Mouse (Mus musculus) right cerebral cortex, adult 2 months (tissue): Measurements from ENCODE around the gene Mettl27.
"Not testable (repeated sequence)": the region's sequence is repeated elsewhere in the genome, so short reads cannot be mapped to it uniquely, and the experiment has no call there.

Source experiments
- DNase-seq, 2 experiments: peaks; one replicate each; pipeline ENCODE4 v3.0.0; 2021 to 2022; ENCODE audit warnings: low spot score in 2 of 2

Mettl27 gene

GRCm38 (mm10) chr5:134920106-134920687, 12.0 kb upstream of the Mettl27 start:
- no peak for DNase-seq

- no peak for DNase-seq
These were observed 11.1 kb upstream of the Mettl27 start for GRCm38 (mm10) chr5:134921106-134921505.

DNA sequence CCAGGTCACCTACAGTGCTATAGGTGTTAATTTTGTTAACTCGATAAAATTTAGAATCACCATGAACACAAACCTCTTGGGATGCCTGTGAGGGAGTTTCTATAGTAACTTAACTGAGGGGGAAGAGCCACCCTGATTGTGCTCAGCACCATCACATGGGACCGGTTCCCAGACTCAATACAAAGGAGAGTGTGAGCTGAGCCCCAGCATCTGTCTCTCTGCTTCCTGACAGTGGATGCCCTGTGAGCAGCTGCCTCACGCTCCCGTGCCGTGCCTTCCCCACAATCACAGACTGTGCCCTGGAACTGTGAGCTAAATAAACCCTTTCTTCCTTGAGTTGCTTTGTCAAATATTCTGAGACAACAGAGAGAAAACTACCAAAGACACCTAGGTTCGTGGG, 9.0 kb upstream of the Mettl27 start:
- DNase-seq: no peak

DNA sequence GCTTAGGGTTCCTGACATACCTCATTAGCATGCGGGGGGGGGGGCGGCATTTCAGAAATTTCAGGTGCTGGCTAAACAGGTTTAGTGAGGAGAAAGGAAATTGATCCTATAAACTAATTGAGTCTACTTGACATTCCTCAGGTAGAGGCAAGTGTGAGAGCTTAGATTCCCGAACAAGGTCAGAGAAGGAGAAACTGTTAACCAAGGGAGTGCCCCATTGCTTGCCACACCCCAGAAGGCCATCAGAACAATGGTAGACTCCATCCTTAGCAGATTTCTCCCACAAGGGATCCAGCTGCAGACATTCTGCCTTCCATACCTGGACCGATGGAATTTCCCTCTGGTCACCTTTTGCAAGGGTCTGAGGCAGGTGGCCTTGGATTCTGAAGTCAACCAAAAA, 5.4 kb upstream of the Mettl27 start:
- DNase-seq: no peak

GRCm38 (mm10) chr5:134929988-134930387, 2.2 kb upstream of the Mettl27 start:
- no peak for DNase-seq

GRCm38 (mm10) chr5:134932903-134933276, 722 bp downstream of the Mettl27 start:
- peak; percentile 27 to 56 for DNase-seq

- DNase-seq: no peak
These were observed 1.1 kb downstream of the Mettl27 start for GRCm38 (mm10) chr5:134933281-134933680.

DNA sequence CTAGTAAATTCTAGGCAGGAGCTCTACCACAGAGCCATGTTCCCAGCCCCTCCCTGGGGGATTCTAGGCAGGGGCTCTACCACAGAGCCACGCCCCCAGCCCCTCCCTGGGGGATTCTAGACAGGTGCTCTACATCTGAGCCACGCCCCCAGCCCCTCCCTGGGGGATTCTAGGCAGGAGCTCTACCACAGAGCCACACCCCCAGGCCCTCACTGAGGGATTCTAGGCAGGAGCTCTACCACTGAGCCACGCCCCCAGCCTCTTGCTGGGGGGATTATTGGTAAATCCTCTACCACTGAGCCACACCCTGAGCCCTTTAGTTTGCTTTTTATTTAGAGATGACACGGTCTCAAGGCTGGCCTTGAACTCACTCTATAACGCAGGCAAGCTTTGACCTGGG, 1.5 kb downstream of the Mettl27 start:
- not testable (repeated sequence) for DNase-seq

GRCm38 (mm10) chr5:134934666-134935065, 2.5 kb downstream of the Mettl27 start:
- no peak for DNase-seq

- no peak for DNase-seq
These were observed 3.9 kb downstream of the Mettl27 start for GRCm38 (mm10) chr5:134936051-134936450.

DNA sequence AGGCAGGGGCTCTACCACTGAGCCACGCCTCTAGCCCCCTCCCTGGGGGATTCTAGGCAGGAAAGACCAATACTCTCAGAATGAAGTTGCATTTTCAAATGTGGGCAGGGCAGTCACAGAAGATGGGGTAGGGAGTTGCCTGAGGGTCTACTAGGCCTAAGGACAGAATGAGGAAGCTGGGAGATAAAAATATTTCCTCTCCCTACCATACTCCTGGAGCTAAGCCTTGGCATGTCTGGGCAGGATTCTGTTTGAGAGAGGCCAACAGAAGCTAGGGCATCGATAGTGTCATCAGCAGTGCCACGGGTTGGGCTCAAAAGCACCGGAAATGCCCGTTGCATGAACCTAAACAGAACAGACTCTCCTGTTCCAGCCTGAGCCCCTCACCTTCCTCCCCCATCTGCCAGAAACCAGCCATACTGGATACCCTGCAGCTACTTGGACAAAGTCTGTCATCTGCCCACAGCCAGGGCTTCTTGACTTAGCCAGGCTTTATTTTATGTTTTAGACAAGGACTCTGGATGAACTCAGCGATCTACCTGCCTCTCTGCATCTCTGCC, 4.5 kb downstream of the Mettl27 start:
- no peak for DNase-seq

- DNase-seq: no peak
These were observed 6.9 kb downstream of the Mettl27 start for GRCm38 (mm10) chr5:134939069-134939468.

DNA sequence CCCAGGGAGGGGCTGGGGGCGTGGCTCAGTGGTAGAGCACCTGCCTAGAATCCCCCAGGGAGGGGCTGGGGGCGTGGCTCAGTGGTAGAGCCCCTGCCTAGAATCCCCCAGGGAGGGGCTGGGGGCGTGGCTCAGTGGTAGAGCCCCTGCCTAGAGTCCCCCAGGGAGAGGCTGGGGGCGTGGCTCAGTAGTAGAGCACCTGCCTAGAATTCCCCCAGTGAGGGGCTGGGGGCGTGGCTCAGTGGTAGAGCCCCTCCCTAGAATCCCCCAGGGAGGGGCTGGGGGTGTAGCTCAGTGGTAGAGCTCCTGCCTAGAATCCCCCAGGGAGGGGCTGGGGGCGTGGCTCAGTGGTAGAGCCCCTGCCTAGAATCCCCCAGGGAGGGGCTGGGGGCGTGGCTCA, 7.4 kb downstream of the Mettl27 start:
- not testable (repeated sequence) for DNase-seq

- no peak for DNase-seq
These were observed 9.5 kb downstream of the Mettl27 start for GRCm38 (mm10) chr5:134941472-134942209.

DNA sequence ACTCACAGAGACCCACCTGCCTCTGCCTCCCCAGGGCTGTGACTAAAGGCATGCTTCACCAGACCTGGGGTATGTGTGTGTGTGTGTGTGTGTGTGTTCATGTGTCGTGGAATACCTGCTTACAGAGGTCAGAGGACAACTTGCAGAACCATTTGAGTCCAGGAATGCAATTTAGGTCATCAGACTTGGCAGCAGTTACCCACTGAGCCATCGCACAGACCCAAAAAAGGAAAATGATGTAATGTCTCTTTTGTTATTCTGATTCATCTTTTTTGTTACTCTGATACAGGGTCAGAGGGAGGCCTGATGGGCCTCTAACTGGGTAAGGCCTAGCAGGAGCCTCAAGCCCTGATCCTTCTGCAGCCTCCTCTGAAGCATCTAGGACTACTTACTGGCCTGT, 10.6 kb downstream of the Mettl27 start:
- no peak for DNase-seq

- no peak for DNase-seq
These were observed 12.0 kb downstream of the Mettl27 start for GRCm38 (mm10) chr5:134944179-134944578.

GRCm38 (mm10) chr5:134945266-134945959, 13.2 kb downstream of the Mettl27 start:
- DNase-seq: no peak

- no peak for DNase-seq
These were observed 14.1 kb downstream of the Mettl27 start for GRCm38 (mm10) chr5:134946063-134946856.

- DNase-seq: no peak
These were observed 14.7 kb downstream of the Mettl27 start, which contains the start of gene Cldn4 for GRCm38 (mm10) chr5:134946857-134947255. TSS of gene Cldn4 (minus strand) at chr5:134946934.

GRCm38 (mm10) chr5:134947420-134948084, 15.4 kb downstream of the Mettl27 start:
- DNase-seq: no peak

- DNase-seq: no peak
These were observed 15.9 kb downstream of the Mettl27 start for GRCm38 (mm10) chr5:134948085-134948439.
